Mouse (Mus musculus) bone marrow macrophage, adult 2 months (primary cell): Measurements from ENCODE around the gene Inafm2. TPM values are rescaled to one million over a fixed set of nuclear protein-coding genes. Genes with fewer than 3 reads are reported as not detected.

ENCODE experiments used
- H3K27ac ChIP-seq: 2 replicates; pipeline ENCODE4 v1.5.1; 2012; ENCODE audit warnings: low read depth, low read length; ENCODE audit not compliant: insufficient read depth
- H3K4me1 ChIP-seq: 2 replicates; pipeline ENCODE4 v1.6.1; 2012; ENCODE audit warnings: low read length; ENCODE audit not compliant: control insufficient read depth, insufficient read depth
- H3K4me3 ChIP-seq: 2 replicates; pipeline ENCODE4 v1.5.1; 2012; ENCODE audit warnings: mild to moderate bottlenecking, low read length, moderate library complexity; ENCODE audit not compliant: insufficient read depth
- CTCF ChIP-seq: IDR thresholded peaks from 2 replicates; pipeline ENCODE4 v1.5.1; 2012; ENCODE audit warnings: low read depth, mild to moderate bottlenecking, low read length, moderate library complexity
- POLR2A ChIP-seq: IDR thresholded peaks from 2 replicates; pipeline ENCODE4 v1.6.1; 2012; ENCODE audit warnings: mild to moderate bottlenecking, low read depth, low read length, borderline replicate concordance
- polyA plus RNA-seq: library from polyadenylated mRNA; stranded (reverse); fragments of >200 nt; gene quantifications from 2 replicates; pipeline ENCODE4 v1.2.4, GENCODE M21; 2012; ENCODE audit not compliant: missing spikeins, insufficient read depth, insufficient read length

Gene Inafm2
- polyA plus RNA-seq, 1 experiment = 11.6 TPM

DNA sequence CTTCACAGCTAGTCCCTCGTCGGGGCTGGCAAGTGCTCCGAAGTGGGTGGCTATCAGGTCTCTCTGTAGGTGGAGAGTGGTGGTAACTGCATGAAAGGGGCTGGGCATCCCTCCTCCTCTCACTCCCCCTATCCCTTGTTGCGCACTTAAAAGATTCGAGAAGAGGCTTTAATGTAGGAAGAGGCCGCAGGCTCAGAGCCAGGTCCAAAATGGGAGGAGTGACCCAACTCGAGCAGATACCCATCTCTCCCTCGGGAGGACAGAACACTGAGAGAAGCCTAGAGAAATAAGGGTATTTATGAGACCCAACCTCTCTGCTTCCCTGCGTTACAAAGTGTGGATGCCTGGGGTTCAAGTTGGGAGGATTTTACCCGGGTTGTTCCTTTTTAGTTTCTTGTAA is 33.5 kb downstream of the Inafm2 start:
- H3K4me1 ChIP-seq = 0 out of 2 replicates have a peak, but pooled peaks cover 2% of the 10 kb centered on the region
- TF ChIP-seq CTCF (no peak), POLR2A (no peak)
- H3K4me3 ChIP-seq = peak overlapping the region; percentile 17; the same call in 1 of the 2 replicates
- no peak overlapping the region for H3K27ac ChIP-seq

DNA sequence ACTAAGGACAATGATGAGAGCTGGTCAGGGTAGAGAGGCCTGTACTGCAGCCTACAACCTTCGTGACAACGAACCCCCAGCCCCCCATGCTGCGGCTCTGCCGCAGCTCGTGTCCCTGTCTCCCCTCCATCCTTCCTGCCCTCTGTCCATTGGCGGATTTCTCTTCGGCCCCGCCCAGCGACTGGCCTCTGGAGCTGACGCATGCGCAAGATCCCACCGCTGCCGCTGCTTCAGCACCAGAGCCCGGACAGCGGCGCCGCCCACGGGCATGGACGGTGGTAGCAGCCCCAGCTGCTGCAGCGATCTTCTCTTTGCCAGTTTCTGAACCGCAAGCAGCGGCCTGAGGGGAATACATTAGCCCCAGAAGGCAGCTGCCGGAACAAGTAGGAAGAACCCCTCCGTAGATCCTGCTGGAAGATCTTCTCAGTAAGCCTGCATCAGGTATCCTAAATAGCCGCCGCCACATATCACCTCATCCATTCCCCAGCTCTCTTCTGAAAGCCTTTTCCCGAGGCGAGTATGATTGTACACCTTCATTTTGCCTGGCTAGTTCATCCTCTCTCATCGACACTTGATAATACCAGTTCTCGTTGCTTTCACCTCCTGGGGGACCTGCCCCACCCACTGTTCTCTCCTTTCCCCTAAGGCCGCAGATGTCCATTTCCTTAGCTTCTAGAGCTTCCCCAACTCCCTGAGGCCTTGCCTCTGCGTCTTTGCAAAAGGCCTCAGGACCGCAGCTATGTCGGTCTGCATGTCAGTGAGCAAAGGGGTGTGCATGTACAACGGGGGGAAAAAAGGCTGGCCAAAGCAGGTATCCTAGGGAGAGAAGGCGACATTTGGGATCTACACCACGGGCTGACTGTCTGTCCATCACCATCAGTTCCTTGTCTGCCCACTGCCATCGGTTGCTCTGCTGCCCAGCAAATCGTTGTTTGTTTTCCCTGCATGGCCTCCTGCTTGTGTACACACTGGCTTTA is 34.2 kb downstream of the Inafm2 start, which contains the start of gene Disp2:
Disp2 (plus strand) TSS at position 216 of the 977 bp plus-strand sequence.
- H3K4me1 ChIP-seq = 0 out of 2 replicates have a peak, but pooled peaks cover 2% of the 10 kb centered on the region
- no peak within 1 kb of the TSS for H3K27ac ChIP-seq
- H3K4me3 ChIP-seq = peak within 1 kb of the TSS; percentile 17; the same call in 1 of the 2 replicates
- no peak for TF ChIP-seq POLR2A
- TF ChIP-seq CTCF = no peak

DNA sequence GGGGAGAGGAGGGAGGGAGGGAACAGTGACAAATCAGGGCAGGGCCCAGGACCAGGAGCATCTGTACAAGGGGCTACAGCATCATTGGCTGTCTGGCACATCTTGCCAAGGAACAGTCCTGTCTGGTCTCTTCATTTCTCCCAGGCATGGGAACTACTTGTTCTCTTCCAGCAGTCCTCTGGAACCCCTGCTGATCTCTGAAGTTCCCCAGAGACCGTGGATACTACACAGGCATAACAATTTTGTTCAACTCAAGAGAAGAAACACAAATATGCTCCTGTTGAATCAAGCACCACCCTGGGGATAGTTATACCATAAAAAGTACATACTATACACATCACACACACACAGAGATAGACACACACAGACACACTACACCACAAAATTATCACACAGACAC is 35.6 kb downstream of the Inafm2 start:
- 0 out of 2 replicates have a peak, but pooled peaks cover 2% of the 10 kb centered on the region for H3K4me1 ChIP-seq
- no peak overlapping the region for H3K4me3 ChIP-seq
- no peak for TF ChIP-seq CTCF
- no peak for TF ChIP-seq POLR2A
- no peak overlapping the region for H3K27ac ChIP-seq

DNA sequence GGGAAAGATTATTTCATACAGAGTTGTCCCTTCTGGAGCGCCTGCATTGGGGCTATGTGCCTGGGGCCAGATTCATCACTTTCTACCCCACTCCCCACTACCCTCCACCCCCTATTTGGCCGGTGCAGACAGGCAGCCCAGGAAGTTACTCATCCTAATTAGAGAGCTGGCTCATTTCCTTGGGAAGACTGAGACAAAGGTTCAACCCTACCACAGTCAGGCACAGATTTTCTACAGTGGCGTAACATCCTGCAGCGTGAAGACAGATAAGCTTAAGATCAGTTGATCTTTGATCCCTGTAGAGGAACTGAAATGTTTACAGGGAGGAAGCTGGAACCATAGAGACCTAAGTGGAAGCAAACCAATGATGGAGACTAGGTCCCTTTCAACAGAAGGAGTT is 36.7 kb downstream of the Inafm2 start:
- H3K27ac ChIP-seq = no peak overlapping the region
- TF ChIP-seq POLR2A (no peak), CTCF (no peak)
- H3K4me3 ChIP-seq = no peak overlapping the region
- 0 out of 2 replicates have a peak, but pooled peaks cover 2% of the 10 kb centered on the region for H3K4me1 ChIP-seq

DNA sequence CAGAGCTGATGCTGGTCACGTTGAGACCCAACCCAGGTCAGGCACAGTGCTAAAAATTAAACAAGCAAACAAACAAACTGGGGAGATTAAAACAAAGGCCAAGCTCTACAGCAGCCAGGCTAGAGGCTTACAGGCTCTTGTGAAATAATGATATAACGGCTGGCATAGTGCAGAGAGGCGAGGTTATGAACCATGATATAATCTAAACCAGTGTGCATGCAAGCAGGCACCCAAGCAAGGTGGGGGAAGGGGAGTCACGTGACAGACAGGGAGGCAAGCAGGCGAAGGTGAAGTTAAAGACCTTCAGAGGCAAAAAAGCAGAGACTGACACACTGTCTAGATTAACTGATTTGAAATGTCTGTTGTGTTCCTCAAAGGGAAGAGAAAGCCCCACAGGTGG is 37.5 kb downstream of the Inafm2 start:
- Histone ChIP-seq H3K27ac (no peak overlapping the region), H3K4me1 (0 out of 2 replicates have a peak, but pooled peaks cover 2% of the 10 kb centered on the region), H3K4me3 (no peak overlapping the region)
- no peak for TF ChIP-seq POLR2A
- no peak for TF ChIP-seq CTCF

DNA sequence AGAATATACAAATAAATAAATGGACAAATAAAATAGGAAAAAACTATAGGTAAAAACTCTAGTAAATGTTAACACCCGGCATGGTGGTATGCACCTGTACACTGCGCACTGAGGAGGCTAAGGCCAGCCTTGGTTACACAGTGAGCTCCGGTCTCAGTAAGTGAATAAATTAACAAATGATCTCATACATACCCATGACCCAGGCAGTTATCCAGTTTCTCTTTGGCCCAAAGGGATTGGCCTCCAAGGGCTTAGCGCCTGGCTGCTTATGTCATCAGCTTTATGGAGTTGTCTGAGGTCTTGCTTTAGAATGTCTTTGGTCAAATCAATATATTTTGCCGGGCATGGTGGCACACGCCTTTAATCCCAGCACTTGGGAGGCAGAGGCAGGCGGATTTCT is 38.1 kb downstream of the Inafm2 start:
- no peak overlapping the region for H3K27ac ChIP-seq
- no peak for TF ChIP-seq POLR2A
- TF ChIP-seq CTCF = no peak
- 0 out of 2 replicates have a peak, but pooled peaks cover 2% of the 10 kb centered on the region for H3K4me1 ChIP-seq
- no peak overlapping the region for H3K4me3 ChIP-seq

DNA sequence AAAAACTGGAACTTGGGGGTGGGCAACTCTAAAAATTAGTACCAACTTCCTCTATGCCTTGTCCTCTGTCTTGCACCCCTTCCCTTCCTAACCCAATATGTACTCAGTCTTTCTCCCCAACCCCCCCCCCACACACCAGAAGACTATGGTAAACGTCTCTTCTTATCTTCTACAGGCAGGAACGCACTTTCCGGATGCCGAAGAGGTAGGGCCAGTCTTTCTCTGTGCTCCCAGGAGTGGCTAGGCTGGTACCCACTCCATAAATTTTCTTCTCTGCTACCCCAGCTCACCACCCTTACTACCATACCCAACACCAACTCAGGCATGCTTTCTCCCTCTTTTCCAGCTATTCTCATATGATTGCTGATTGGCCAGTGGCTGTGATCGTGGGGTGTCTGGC is 41.0 kb downstream of the Inafm2 start:
- H3K27ac ChIP-seq = no peak overlapping the region
- no peak overlapping the region for H3K4me3 ChIP-seq
- no peaks in the 10 kb centered on the region for H3K4me1 ChIP-seq
- no peak for TF ChIP-seq POLR2A
- TF ChIP-seq CTCF = no peak

DNA sequence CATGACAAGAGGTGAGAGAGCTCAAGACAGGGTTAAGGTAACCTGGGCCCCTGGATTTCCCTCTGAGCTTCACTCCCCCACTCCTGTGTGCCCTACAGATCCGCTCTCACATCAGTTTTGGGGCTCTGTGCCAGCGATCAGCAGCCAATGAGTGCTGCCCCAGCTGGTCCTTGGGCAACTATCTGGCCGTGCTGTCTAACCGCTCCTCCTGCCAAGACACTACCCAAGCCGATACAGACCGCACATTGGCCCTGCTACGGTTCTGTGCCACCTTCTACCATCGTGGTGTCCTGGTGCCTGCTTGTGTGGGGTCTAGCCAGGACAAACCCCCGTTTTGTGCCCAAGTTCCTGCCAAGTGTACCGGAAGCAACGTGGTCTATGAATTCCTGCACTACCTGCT is 43.9 kb downstream of the Inafm2 start:
- no peak overlapping the region for H3K27ac ChIP-seq
- no peak overlapping the region for H3K4me3 ChIP-seq
- no peaks in the 10 kb centered on the region for H3K4me1 ChIP-seq
- TF ChIP-seq POLR2A = no peak
- no peak for TF ChIP-seq CTCF

DNA sequence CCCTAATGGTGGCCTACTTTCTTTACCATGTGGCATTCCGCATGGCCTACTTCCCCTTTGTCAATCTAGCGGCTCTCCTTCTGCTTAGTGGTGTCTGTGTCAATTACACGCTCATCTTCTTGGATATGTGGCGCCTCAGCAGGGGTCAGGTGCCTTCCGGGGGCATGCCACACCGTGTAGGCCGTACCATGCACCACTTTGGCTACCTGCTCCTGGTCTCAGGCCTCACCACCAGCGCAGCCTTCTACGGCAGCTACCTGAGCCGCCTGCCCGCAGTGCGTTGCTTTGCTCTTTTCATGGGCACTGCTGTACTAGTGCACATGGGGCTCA is 44.6 kb downstream of the Inafm2 start:
- no peak overlapping the region for H3K27ac ChIP-seq
- H3K4me1 ChIP-seq = no peaks in the 10 kb centered on the region
- no peak overlapping the region for H3K4me3 ChIP-seq
- no peak for TF ChIP-seq CTCF
- TF ChIP-seq POLR2A = no peak
